Mouse (Mus musculus): ENCODE data around the gene H1foo. TPM values are rescaled to one million over a fixed set of nuclear protein-coding genes. Genes with fewer than 3 reads are reported as not detected.

The H1foo gene
- total RNA-seq, 2 experiments from 2014 or later: not detected

Other genes starting within 250 kb of the H1foo start
- gene Tmem40, start 182.5 kb upstream of the H1foo start, total RNA-seq (2021): under 1 TPM; 0.79 to 0.93 TPM
- gene Cand2, start 170.4 kb upstream of the H1foo start, total RNA-seq (2021): 10 to 100 TPM; 10.4 to 16.1 TPM
- gene Rpl32, start 136.2 kb upstream of the H1foo start, total RNA-seq (2021): 1,000 to 10,000 TPM; 1,305 to 1,319 TPM
- gene Efcab12, start 106.5 kb upstream of the H1foo start, total RNA-seq (2021): under 1 TPM; 0.57 to 1.00 TPM
- 1 to 10 TPM; 3.6 to 5.2 TPM for gene Mbd4, start 91.6 kb upstream of the H1foo start, total RNA-seq (2021)
- gene Ift122, start 91.5 kb upstream of the H1foo start, total RNA-seq (2021): 10 to 100 TPM; 13.4 to 16.0 TPM
- gene Rho, start 13.2 kb upstream of the H1foo start, total RNA-seq (2021): under 1 TPM; 0.39 to 0.42 TPM
- 100 to 1,000 TPM; 155 to 215 TPM for gene Plxnd1, start 50.1 kb downstream of the H1foo start, total RNA-seq (2021)
- gene Tmcc1, start 248.5 kb downstream of the H1foo start, total RNA-seq (2021): 10 to 100 TPM; 22.9 to 27.0 TPM